Mouse (Mus musculus): ENCODE measurements around the gene Htr1f.

DNA sequence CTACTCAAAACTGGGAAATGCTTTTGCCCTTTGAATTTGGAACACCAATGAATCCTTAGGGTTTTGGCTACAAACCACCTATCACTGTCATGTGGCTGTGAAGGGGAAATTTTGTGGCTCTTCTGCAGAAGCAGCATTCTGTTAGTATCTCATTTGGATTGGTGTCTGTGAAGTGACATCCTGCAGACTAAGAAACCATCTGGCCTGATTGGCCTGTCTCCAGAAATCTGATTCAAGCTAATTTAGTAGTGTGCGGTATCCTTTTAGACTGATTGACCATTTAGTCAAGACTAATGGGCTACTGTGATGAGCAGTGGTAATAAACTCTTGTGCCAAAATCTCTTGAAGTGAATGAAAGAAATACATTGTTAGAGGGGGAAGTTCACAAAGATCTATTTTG, 76.0 kb downstream of the Htr1f start:
- TF ChIP-seq CTCF (IDR thresholded peaks at IDR 0.05 in 2 of 3, conservative IDR thresholded peaks at IDR 0.05 in 1 of 3; ENCODE audit: control insufficient read depth in 1 of 3, insufficient read depth in 1 of 3, low read depth in 2 of 3, low read length in 3 of 3, poor library complexity in 1 of 3, severe bottlenecking in 1 of 3) (no peak), EP300 (IDR thresholded peaks at IDR 0.05; ENCODE audit: low read depth in 1 of 2, low read length in 2 of 2) (no peak), HCFC1 (IDR thresholded peaks at IDR 0.05; ENCODE audit: low read depth, low read length) (no peak), SIN3A (IDR thresholded peaks at IDR 0.05; ENCODE audit: low read length) (no peak)
